Mouse (Mus musculus): ENCODE measurements around the gene Peli3.

Gene Peli3

DNA sequence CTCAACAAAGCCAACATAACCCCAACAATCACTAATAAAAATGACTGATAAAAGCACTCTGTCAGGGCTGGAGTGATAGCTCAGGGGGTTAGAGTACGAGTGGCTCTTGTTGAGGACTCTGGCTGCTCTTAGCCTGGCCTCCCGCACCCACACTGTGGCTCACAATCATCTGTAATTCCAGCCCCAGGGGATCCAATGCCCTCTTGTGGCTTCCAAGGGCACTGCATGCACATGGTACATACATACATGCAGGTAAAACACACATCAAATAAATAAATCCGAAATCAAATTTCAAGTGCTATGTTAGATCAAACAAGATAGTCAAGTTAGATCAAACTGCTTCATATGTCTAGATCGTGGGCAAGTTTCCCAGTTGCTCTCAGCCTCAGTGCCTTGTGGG is 34.8 kb downstream of the Peli3 start:
- DNase-seq: no peak

DNA sequence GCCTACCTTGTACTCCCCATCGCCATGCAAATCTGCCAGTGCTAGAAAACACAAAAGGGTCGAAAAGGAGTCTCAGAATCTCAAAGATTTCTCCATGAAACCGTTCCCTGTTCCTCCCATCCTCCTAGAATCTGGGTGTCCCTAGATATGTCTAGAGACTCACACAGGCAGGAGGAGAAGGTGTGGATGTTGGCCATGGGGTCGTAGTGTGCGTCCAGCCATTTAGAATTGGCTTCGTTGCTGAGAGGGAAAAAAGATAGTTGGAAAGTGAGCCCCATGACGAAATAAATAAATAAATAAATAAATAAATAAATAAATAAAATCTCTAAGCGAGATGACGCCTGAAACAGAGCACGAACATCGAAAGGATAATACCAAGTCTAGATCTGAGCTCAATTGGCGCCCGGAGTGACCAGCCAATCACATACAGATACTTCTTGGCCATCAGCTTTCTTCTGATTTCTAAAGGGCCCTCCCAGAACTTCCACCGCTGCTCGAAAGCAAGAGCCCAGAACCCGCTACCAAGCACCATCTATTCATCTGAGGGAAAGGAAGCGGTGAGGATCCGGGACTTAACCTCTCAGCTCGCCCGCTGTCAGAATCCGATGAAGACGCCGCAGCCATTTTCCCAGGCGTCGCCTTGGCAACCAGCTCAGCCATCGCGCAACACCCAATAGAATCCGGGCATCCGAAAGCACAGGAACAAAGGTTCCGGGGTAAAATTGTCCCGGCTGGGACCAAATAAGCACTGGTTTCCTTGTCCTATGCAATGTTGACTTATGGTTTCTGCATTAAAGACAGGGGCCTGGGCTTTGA is 36.7 kb downstream of the Peli3 start, which contains the start of gene Bbs1:
Bbs1 (minus strand) TSS at position 650 of the 816 bp plus-strand sequence.
- peak; percentile 66 for DNase-seq

GRCm38 (mm10) chr19:4899888-4900287 is 43.0 kb downstream of the Peli3 start:
- no peak for DNase-seq

GRCm38 (mm10) chr19:4898972-4899371 is 44.0 kb downstream of the Peli3 start:
- DNase-seq: no peak

DNA sequence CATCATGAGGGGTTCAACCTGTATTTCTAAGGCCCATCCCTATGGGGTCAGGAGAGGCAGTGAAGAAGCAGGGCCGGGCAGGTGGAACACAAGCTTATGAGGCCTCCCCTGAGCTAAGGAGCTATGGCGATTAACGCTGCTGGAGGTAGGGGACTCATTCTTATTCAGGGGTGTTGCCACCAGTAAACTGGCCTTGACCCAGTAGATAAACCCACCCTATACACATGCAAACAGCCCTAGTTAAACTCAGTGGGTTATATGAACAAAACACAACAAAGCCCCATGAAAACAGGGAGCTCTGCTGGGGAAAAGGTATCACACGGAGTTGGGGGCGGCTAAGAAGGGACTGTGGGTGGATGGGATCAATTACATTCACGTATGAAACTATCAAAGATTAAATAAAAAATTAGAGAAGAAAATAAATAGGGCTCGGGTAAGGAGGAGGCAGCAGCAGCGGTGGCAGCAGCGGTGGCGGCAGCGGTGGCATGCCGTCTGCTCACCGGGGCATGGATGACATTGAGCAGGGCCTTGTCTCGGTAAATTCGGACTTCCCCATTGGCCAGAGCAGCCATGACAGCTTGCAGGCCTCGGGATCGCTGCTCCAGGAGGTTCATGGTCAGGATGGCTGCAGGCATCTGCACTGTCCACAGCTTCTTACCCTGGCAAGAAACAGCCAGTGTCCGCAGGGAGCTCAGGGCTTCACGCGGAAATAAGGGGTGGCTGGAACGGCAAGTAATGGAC is 46.0 kb downstream of the Peli3 start:
- DNase-seq: no peak

- no peak for DNase-seq
Measured at GRCm38 (mm10) chr19:4891798-4892197, 51.1 kb downstream of the Peli3 start.

GRCm38 (mm10) chr19:4889791-4890190 is 53.1 kb downstream of the Peli3 start:
- DNase-seq: no peak

DNA sequence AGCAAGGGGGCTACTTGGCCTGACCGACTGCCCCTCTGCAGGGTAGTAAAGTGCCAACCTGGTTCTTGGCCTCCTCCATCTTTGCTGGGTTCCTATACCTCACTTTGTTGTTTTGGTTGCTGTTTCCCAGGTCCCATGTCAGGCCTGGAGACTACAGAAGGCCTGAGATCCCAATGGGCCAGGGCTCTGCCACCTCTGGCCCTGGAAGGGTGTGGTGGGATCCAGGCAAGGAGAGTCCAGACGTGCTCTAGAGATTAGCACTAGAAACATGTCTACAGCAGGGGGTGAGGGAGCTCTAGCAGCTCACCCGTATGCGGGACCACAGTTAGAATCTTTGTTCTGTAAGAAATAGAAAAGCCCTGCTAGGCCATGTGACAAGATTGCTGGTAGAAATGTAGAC is 59.0 kb downstream of the Peli3 start:
- no peak for DNase-seq
